Mouse (Mus musculus): ENCODE measurements around the gene Gpr31b.
"Not testable (repeated sequence)": the region's sequence is repeated elsewhere in the genome, so short reads cannot be mapped to it uniquely, and the experiment has no call there.

- TF ChIP-seq POLR2A (IDR thresholded peaks at IDR 0.05; ENCODE audit: extremely low read depth, insufficient read depth, low read length); CTCF (IDR thresholded peaks at IDR 0.05; ENCODE audit: low read depth, low read length): not testable (repeated sequence)
Observed at GRCm38 (mm10) chr17:13002243-13002642, 49.9 kb downstream of the Gpr31b start.

Measured in liver, adult 2 months (tissue).